Mouse (Mus musculus): ENCODE data around the gene Gse1.

The Gse1 gene

DNA sequence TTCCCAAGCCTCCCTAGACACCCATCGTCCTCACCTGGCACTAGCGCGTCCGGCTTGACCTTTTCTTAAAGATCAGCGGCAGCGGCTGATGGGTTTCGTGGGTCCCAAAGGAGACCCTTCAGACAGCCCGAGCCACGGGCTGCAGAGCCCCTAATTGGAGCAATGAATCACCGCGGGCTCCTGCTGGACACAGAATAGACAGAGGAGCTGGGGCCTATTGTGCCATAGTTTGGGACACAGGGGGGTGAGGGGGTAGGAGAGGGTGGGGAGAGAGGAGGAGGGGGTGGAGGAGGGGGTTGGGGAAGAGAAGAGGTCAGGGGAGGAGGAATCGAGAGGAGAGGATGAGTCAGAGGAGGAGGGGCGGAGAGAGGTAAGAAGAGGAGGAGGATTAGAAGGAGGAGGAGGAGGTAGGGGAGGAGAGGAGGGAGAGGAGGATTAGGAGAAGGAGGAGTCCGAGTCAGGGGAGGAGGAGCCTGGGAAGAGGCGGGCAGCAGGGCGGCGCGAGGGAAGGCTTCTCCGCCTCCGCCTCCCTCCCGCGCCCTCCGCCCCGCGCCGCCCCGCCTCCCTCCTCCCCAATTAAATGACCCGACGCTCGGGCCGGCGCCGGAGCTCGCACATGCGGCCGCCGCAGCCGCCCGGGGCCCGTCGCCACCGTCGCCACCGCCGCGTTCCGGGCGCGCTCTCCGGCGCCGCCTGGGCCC lies at the start of gene Gse1:
Gene Gse1, plus strand, starts transcription at position 566 of the 701 bp plus-strand sequence.
- DNase-seq: peak; percentile 88 to 94

- peak; percentile 97 to 99 for DNase-seq
Measured at GRCm38 (mm10) chr8:120179027-120179431, 49.2 kb upstream of the Gse1 start.

GRCm38 (mm10) chr8:120180445-120180970 lies 47.7 kb upstream of the Gse1 start:
- no peak for DNase-seq

DNA sequence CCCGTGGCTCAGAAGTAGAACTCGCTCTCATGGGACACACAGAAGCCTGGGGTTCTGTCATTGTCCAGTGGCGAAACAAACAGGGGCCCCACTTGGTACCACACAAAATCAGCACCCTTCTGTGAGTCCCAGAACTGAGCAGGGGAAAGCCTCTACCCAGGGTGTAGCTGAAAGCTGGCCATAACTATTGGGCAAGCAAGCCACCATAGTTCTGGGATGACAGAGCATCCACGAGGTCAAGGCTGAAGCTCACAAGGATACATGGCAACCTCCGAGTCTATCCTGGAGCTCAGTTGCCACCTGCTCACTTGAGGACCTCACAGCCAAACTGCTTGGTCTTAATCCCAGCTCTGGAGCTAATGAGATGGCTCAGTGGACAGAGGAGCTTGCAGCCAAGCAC lies 47.0 kb upstream of the Gse1 start:
- no peak for DNase-seq

DNA sequence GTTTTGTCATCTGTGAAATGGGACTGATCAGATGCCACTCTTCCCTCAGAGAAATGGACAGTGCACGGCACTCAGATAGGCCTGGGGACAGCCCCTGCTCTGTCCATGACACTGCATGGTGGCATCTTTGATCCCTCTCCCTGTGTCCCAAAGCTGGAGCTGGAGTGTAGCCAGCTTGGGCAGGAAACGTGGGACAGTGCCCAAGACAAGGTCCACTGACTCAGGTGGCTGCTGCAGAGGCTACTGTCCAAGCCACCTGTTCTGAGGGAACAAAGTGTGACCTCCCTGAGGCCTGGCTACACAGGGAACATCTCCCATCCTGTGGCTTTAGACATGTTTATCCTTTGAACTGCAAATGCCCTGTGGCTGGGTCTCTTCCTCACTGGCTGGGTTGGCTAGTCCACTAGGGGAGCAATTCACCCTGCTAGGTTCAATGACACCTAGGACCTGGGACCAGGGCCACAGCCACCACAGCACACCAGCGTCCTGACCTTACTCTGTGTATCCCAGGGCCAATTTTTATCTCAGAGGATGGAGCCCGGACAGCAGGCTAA lies 46.3 kb upstream of the Gse1 start:
- DNase-seq: peak in 1 of 2 experiments; percentile 31

DNA sequence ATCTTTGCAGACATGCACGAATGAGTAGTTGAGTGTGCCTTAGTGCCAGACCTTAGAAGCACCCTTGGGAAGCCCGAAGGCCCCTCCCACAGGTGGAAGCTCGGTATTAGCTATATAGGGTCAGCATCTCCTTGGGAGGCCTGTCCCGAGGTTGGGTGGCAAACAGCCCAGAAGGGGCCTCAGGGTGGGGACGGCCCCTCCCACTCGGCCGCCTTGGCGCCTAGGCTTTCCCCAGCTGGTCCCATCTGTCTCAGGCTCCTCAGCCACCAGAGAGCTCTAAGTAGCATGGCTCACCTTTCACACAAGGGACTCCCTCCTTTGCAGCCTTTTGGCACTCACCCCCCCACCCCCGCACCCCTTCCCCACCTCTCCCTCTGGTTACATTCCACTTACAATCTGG lies 43.9 kb upstream of the Gse1 start:
- DNase-seq: peak in 1 of 2 experiments; percentile 54

GRCm38 (mm10) chr8:120184850-120185792 lies 43.1 kb upstream of the Gse1 start:
- peak; percentile 65 to 68 for DNase-seq

- DNase-seq: no peak
Measured at GRCm38 (mm10) chr8:120186454-120186853, 41.8 kb upstream of the Gse1 start.

GRCm38 (mm10) chr8:120188510-120188909 lies 39.7 kb upstream of the Gse1 start:
- DNase-seq: peak; percentile 52 to 57

DNA sequence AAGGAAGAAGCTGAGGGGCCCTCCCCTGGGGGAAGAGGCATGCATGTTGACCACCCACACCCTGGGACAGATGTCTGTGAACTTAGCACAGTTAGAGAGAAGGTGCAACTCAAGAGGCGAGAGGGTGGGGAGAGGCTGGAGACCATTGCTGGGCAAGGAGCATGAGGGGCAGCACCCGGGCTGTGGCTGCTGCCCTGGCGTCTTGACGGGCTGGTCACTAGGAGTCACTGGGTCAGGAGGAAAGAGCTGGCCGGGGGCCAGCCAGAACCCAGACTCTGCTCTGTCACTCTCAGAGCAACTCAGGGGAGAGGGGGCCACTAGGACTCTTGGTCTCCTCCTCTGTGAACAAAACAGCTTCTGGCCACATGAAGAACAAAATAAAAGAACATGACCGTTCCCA lies 38.8 kb upstream of the Gse1 start:
- DNase-seq: peak in 1 of 2 experiments; percentile 44

GRCm38 (mm10) chr8:120190107-120190809 lies 38.0 kb upstream of the Gse1 start:
- DNase-seq: peak; percentile 65 to 66

- DNase-seq: peak; percentile 92 to 95
Measured at GRCm38 (mm10) chr8:120190810-120191413, 37.3 kb upstream of the Gse1 start.

- peak in 1 of 2 experiments; percentile 46 for DNase-seq
Measured at GRCm38 (mm10) chr8:120191633-120192032, 36.6 kb upstream of the Gse1 start.

DNA sequence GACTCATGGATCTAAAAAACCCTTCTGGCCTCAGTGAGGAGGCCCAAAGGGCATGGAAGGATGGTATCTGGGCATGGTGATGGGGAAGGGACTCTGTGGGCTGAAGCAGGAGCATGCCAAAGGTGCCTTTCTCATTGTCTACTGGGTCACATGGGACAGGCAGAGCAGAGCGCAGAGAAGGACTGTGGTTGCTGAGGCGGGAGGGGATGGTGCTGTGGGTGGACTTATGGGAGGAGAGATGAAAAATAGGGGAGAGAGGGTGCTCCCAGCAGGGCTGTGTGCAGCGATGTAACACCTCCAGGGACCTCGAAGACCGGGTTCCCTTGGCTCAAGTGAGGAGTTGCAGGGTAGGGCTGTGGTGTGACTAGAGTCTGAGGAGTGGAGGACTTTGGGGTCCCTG lies 36.1 kb upstream of the Gse1 start:
- DNase-seq: no peak

- DNase-seq: no peak
Measured at GRCm38 (mm10) chr8:120201351-120201750, 26.9 kb upstream of the Gse1 start.

- DNase-seq: no peak
Measured at GRCm38 (mm10) chr8:120202546-120202945, 25.7 kb upstream of the Gse1 start.

DNA sequence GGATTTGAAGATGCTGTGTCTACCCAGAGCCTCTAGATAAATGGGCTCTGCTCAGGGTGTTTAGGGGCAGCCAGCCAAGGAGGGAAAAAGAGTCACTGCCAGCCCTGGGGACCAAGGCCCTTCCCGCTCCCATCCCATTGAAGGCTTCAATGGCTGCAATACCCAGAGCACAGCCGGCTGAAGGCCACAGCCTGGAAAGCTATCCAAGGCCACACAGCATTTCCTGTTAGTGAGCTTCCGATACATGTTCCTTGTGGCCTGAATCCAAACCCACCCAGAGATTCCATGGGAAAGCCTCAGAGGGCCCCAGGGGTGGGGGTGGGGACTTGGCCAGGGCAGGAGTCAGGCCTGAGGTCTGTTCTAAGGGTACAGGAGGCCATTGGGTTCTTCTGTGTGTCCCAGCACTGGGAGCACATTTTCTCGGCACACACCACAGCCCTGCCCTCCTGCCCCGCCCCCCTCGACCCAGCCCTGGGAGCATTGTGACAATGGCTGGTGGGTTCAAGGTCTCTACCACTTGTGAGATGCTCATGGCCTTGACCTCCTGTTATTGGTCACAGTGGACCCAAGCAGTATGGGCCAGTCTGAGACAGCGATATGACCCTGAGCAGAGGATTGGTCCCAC lies 23.4 kb upstream of the Gse1 start:
- DNase-seq: peak in 1 of 2 experiments; percentile 54

DNA sequence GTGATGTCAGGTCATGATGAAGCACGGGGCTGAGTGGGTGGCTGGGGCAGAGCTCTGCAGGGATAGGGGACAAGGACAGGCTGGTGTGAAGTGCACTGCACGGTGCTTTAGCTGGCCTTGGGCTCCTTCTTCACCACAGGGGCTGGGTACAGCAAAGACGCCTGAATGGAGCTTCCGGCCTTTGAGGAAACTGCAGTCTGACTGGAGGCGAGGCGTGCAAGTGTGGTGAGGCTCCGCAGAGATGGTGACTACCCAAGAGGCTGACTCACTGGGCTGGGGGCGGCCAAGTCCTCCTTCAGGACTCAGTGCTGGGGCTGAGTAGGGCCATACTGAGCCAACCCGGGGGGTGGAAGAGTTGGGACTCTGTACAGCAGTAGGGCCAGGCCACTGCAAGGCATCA lies 22.3 kb upstream of the Gse1 start:
- no peak for DNase-seq

DNA sequence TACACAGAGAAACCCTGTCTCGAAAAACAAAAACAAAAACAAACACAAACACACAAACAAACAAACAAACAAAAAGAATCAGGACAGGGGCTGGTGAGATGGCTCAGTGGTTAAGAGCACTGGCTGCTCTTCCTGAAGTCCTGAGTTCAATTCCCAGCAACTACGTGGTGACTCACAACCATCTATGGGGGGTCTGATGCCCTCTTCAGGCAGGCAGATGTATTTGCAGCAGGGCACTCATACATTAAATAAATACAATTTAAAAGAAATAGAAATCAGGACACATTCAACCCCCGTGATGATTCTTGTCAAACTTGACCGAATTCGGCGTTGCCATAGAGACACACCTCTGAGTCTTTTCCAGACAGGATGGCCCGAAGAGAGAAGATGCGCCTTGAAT lies 20.9 kb upstream of the Gse1 start:
- DNase-seq: no peak

DNA sequence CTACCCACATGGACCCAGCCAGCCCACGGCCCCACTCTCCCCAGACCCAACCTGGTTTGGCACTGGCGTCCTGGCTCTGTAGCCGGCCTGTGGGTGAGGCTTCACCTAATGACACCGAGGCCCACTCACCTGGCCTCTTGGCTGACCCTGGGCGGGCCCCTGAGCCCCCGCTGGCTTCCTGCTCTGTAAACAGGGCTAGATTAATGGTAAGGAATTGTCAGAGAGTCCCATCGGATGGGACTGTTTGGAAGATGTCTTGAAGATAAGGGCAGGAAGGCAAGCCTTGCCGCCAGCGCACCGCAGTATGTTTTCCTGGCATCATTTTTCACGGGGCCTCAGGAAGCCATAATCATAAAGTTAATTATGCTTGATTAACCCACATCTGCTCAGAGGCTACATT lies 20.1 kb upstream of the Gse1 start:
- no peak for DNase-seq

- DNase-seq: peak in 1 of 2 experiments; percentile 46
Measured at GRCm38 (mm10) chr8:120211345-120211744, 16.9 kb upstream of the Gse1 start.

DNA sequence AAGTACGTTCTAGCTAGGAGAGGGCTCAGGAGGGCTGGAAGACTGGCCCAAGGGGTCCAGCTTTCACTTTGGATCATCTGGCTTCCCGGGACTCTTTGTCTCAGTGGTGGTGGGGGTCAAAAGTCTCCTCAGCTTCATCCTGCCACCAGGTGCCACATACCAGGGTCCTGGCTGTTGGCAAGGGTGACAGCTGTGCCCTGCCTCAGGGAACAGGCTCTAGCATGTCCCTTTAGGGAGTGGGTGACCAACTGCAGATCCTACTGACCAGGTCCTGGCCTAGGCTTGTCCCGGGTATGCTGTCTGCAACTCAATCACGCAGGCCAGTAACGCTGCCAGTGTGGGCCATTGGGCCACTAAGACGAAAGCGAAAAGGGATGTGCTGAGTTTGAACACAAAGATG lies 15.7 kb upstream of the Gse1 start:
- DNase-seq: no peak

Data from cerebellum, postnatal 10 days (tissue).